Mouse (Mus musculus) testis, adult 2 months (tissue): Measurements from ENCODE around the gene Dtnb. TPM values are rescaled to one million over a fixed set of nuclear protein-coding genes. Genes with fewer than 3 reads are reported as not detected.

ENCODE experiments used
- H3K27ac ChIP-seq: fragments of 200-500 bp; 2 replicates; pipeline ENCODE4 v1.5.1; 2012; ENCODE audit warnings: low read depth, low read length; ENCODE audit not compliant: control insufficient read depth, insufficient read depth
- H3K27me3 ChIP-seq: fragments of 200-500 bp; 2 replicates; pipeline ENCODE4 v1.6.1; 2012; ENCODE audit warnings: mild to moderate bottlenecking, low read length, moderate library complexity; ENCODE audit not compliant: control insufficient read depth, insufficient read depth
- H3K36me3 ChIP-seq: fragments of 200-500 bp; 2 replicates; pipeline ENCODE4 v1.6.1; 2012; ENCODE audit warnings: mild to moderate bottlenecking, low read length; ENCODE audit not compliant: control insufficient read depth, insufficient read depth
- H3K4me1 ChIP-seq: fragments of 200-500 bp; 2 replicates; pipeline ENCODE4 v1.6.1; 2012; ENCODE audit warnings: low read length; ENCODE audit not compliant: control insufficient read depth, insufficient read depth
- H3K4me3 ChIP-seq: fragments of 200-500 bp; 2 replicates; pipeline ENCODE4 v1.5.1; 2012; ENCODE audit warnings: low read depth, mild to moderate bottlenecking, low read length, moderate library complexity, mixed read lengths; ENCODE audit not compliant: control insufficient read depth
- CTCF ChIP-seq: fragments of 200-500 bp; IDR thresholded peaks from 2 replicates; pipeline ENCODE4 v1.5.1; 2012; ENCODE audit warnings: low read depth, mild to moderate bottlenecking, inconsistent platforms, low read length, moderate library complexity; ENCODE audit not compliant: control insufficient read depth, insufficient read depth, insufficient replicate concordance
- POLR2A ChIP-seq: fragments of 200-500 bp; IDR thresholded peaks from 2 replicates; pipeline ENCODE4 v1.6.1; 2012; ENCODE audit warnings: low read depth, mild to moderate bottlenecking, inconsistent platforms, low read length, moderate library complexity; ENCODE audit not compliant: control insufficient read depth
- polyA plus RNA-seq: library from polyadenylated mRNA; depleted of rRNA; stranded (reverse); fragments of >200 nt; gene quantifications from 2 replicates; pipeline ENCODE4 v1.2.3, GENCODE M21; 2012

The Dtnb gene
- polyA plus RNA-seq, 1 experiment: 146 TPM

- Histone ChIP-seq H3K27me3 (no peaks in the 10 kb centered on the region), H3K27ac (no peak overlapping the region), H3K4me3 (no peak overlapping the region), H3K4me1 (no peaks in the 10 kb centered on the region), H3K36me3 (no peaks in the 10 kb centered on the region)
- TF ChIP-seq CTCF (no peak), POLR2A (no peak)
These were observed 130.7 kb downstream of the Dtnb start for GRCm38 (mm10) chr12:3702903-3703302.

- Histone ChIP-seq H3K36me3 (no peaks in the 10 kb centered on the region), H3K4me3 (no peak overlapping the region), H3K27ac (no peak overlapping the region), H3K27me3 (no peaks in the 10 kb centered on the region), H3K4me1 (no peaks in the 10 kb centered on the region)
- TF ChIP-seq CTCF: no peak
- TF ChIP-seq POLR2A: no peak
These were observed 147.1 kb downstream of the Dtnb start for GRCm38 (mm10) chr12:3719151-3719721.

- Histone ChIP-seq H3K4me3 (no peak overlapping the region), H3K4me1 (no peaks in the 10 kb centered on the region), H3K27ac (no peak overlapping the region), H3K36me3 (no peaks in the 10 kb centered on the region), H3K27me3 (no peaks in the 10 kb centered on the region)
- TF ChIP-seq CTCF (no peak), POLR2A (no peak)
These were observed 148.3 kb downstream of the Dtnb start for GRCm38 (mm10) chr12:3720527-3720926.

- no peak for TF ChIP-seq POLR2A
- TF ChIP-seq CTCF: no peak
- H3K4me3 ChIP-seq: no peak overlapping the region
- H3K27me3 ChIP-seq: no peaks in the 10 kb centered on the region
- no peaks in the 10 kb centered on the region for H3K4me1 ChIP-seq
- no peak overlapping the region for H3K27ac ChIP-seq
- no peaks in the 10 kb centered on the region for H3K36me3 ChIP-seq
These were observed 151.6 kb downstream of the Dtnb start for GRCm38 (mm10) chr12:3723762-3724161.

GRCm38 (mm10) chr12:3724822-3725370, 152.7 kb downstream of the Dtnb start:
- Histone ChIP-seq H3K27me3 (no peaks in the 10 kb centered on the region), H3K4me3 (no peak overlapping the region), H3K4me1 (no peaks in the 10 kb centered on the region), H3K36me3 (no peaks in the 10 kb centered on the region), H3K27ac (no peak overlapping the region)
- TF ChIP-seq POLR2A (no peak), CTCF (no peak)

GRCm38 (mm10) chr12:3729521-3730075, 157.4 kb downstream of the Dtnb start:
- no peaks in the 10 kb centered on the region for H3K27me3 ChIP-seq
- no peak overlapping the region for H3K27ac ChIP-seq
- TF ChIP-seq CTCF (no peak), POLR2A (no peak)

GRCm38 (mm10) chr12:3732623-3733265, 160.6 kb downstream of the Dtnb start:
- no peaks in the 10 kb centered on the region for H3K4me1 ChIP-seq
- no peak overlapping the region for H3K4me3 ChIP-seq
- H3K27me3 ChIP-seq: no peaks in the 10 kb centered on the region
- H3K36me3 ChIP-seq: no peaks in the 10 kb centered on the region; the same call in 1 of the 2 replicates
- no peak for TF ChIP-seq CTCF
- no peak for TF ChIP-seq POLR2A
- H3K27ac ChIP-seq: no peak overlapping the region

More at GRCm38 (mm10) chr12:3729521-3730075, 157.4 kb downstream of the Dtnb start:
- Histone ChIP-seq H3K4me3 (no peak overlapping the region), H3K36me3 (no peaks in the 10 kb centered on the region), H3K4me1 (no peaks in the 10 kb centered on the region)
